Mouse (Mus musculus) lung, postnatal 0 days (tissue): Measurements from ENCODE around the gene Cd79b. TPM values are rescaled to one million over a fixed set of nuclear protein-coding genes. Genes with fewer than 3 reads are reported as not detected.

ENCODE experiments used
- ATAC-seq: fragments of 200-750 bp; cut with Nextera tagmentation; 2 replicates; pipeline ENCODE4 v1.8.0; 2017; ENCODE audit warnings: moderate library complexity
- DNase-seq: peaks from one replicate; pipeline ENCODE4 v3.0.0-alpha.2; 2016; ENCODE audit warnings: low spot score
- H3K27ac ChIP-seq: fragments of 300-500 bp; sonication (generic); 2 replicates; pipeline ENCODE4 v1.5.1; 2014; ENCODE audit warnings: antibody characterized with exemption, mild to moderate bottlenecking, low read length, mixed read lengths
- H3K27me3 ChIP-seq: fragments of 300-500 bp; sonication (generic); replicated peaks from 2 replicates; pipeline ENCODE4 v1.6.1; 2014; ENCODE audit warnings: low read length, mixed read lengths; ENCODE audit not compliant: insufficient read depth
- H3K36me3 ChIP-seq: fragments of 300-500 bp; sonication (generic); 2 replicates; pipeline ENCODE4 v1.6.1; 2014; ENCODE audit warnings: low read length, mixed read lengths; ENCODE audit not compliant: insufficient read depth
- H3K4me1 ChIP-seq: fragments of 300-500 bp; sonication (generic); 2 replicates; pipeline ENCODE4 v1.6.1; 2014; ENCODE audit warnings: antibody characterized with exemption, low read depth, low read length, mixed read lengths; ENCODE audit not compliant: insufficient read depth
- H3K4me2 ChIP-seq: fragments of 300-500 bp; sonication (generic); replicated peaks from 2 replicates; pipeline ENCODE4 v1.6.1; 2014; ENCODE audit warnings: low read depth, mild to moderate bottlenecking, low read length, moderate library complexity, mixed read lengths
- H3K4me3 ChIP-seq: fragments of 300-500 bp; sonication (generic); 2 replicates; pipeline ENCODE4 v1.5.1; 2014; ENCODE audit warnings: low read depth, low read length
- H3K9ac ChIP-seq: fragments of 300-500 bp; sonication (generic); replicated peaks from 2 replicates; pipeline ENCODE4 v1.6.1; 2014; ENCODE audit warnings: low read depth, mild to moderate bottlenecking
- H3K9me3 ChIP-seq: fragments of 300-500 bp; sonication (generic); 2 replicates; pipeline ENCODE4 v1.6.1; 2016; ENCODE audit warnings: low read length, mixed read lengths
- CTCF ChIP-seq: IDR thresholded peaks from 2 replicates; pipeline ENCODE4 v1.5.1; 2016; ENCODE audit warnings: antibody characterized with exemption, mild to moderate bottlenecking
- EP300 ChIP-seq: IDR thresholded peaks from 2 replicates; pipeline ENCODE4 v1.6.1; 2016; ENCODE audit warnings: antibody characterized with exemption, mild to moderate bottlenecking, control low read depth
- WGBS: fragments of 180-500 bp; shearing (Covaris S2); extraction: QIAGEN DNeasy Blood & Tissue Kit; methylation state at CpG from one replicate; pipeline ENCODE4 v1.1.7; 2014; 5-methylcytosine and 5-hydroxymethylcytosine counted together
- polyA plus RNA-seq: library from polyadenylated mRNA; unstranded; fragments of >200 nt; fragmentation: Nextera tagmentation; extraction: Ambion mirVana; gene quantifications from 2 replicates; pipeline ENCODE4 v1.2.1, GENCODE M21; 2015

The Cd79b gene
- polyA plus RNA-seq, 1 experiment from 2014 or later = 11.8 TPM

GRCm38 (mm10) chr11:106263963-106264362, 50.6 kb downstream of the Cd79b start:
- no peaks in the 10 kb centered on the region for H3K9me3 ChIP-seq
- no peak for ATAC-seq
- H3K4me3 ChIP-seq = no peak overlapping the region
- H3K27ac ChIP-seq = no peak overlapping the region
- no peak for TF ChIP-seq EP300
- no peak for TF ChIP-seq CTCF
- no peak overlapping the region for H3K9ac ChIP-seq
- peaks cover 12% of the 10 kb centered on the region for H3K4me1 ChIP-seq
- H3K4me2 ChIP-seq = no peak overlapping the region
- peaks cover 44% of the 10 kb centered on the region for H3K36me3 ChIP-seq
- no peak for DNase-seq
- 82% methylated on average over 9 of the region's 9 CpGs for WGBS
- no peaks in the 10 kb centered on the region for H3K27me3 ChIP-seq

Other genes starting within 250 kb of the Cd79b start
- gene Taco1, start 248.7 kb downstream of the Cd79b start, polyA plus RNA-seq = 5.1 and 5.7 TPM in 2 replicates
- 25.3 and 26.0 TPM in 2 replicates for gene Map3k3, start 230.1 kb downstream of the Cd79b start, polyA plus RNA-seq
- gene Gm10840, start 153.9 kb downstream of the Cd79b start, polyA plus RNA-seq = not detected in 2 replicates
- gene Limd2, start 153.9 kb downstream of the Cd79b start, polyA plus RNA-seq = 225 and 226 TPM in 2 replicates
- gene Strada, start 112.6 kb downstream of the Cd79b start, polyA plus RNA-seq = 14.9 and 15.4 TPM in 2 replicates
- 67.7 and 71.1 TPM in 2 replicates for gene Ccdc47, start 98.4 kb downstream of the Cd79b start, polyA plus RNA-seq
- gene Ddx42, start 97.8 kb downstream of the Cd79b start, polyA plus RNA-seq = 35.3 and 38.4 TPM in 2 replicates
- gene Ftsj3, start 58.7 kb downstream of the Cd79b start, polyA plus RNA-seq = 18.7 and 19.0 TPM in 2 replicates
- 150 and 153 TPM in 2 replicates for gene Psmc5, start 58.6 kb downstream of the Cd79b start, polyA plus RNA-seq
- gene Smarcd2, start 41.8 kb downstream of the Cd79b start, polyA plus RNA-seq = 46.9 and 55.5 TPM in 2 replicates
- gene Tcam1, start 38.1 kb downstream of the Cd79b start, polyA plus RNA-seq = 0.06 and 0.07 TPM in 2 replicates
- gene Gh, start 12.9 kb downstream of the Cd79b start, polyA plus RNA-seq = not detected in 2 replicates
- 0.04 TPM in 1 of 2 replicates, not detected in the other for gene Scn4a, start 38.5 kb upstream of the Cd79b start, polyA plus RNA-seq
- 8.9 and 10.2 TPM in 2 replicates for gene Prr29, start 50.7 kb upstream of the Cd79b start, polyA plus RNA-seq
- gene Icam2, start 73.3 kb upstream of the Cd79b start, polyA plus RNA-seq = 284 and 329 TPM in 2 replicates
- 5.4 and 6.3 TPM in 2 replicates for gene Ern1, start 173.1 kb upstream of the Cd79b start, polyA plus RNA-seq